Mouse (Mus musculus) midbrain, embryonic 12.5 days (tissue): ENCODE measurements around the gene Il1r2. TPM values are rescaled to one million over a fixed set of nuclear protein-coding genes. Genes with fewer than 3 reads are reported as not detected.

ENCODE experiments used
- ATAC-seq: fragments of 200-750 bp; cut with Nextera tagmentation; 2 replicates; pipeline ENCODE4 v1.8.0; 2017; ENCODE audit warnings: low read depth, moderate TSS enrichment, moderate library complexity; ENCODE audit not compliant: low FRiP score
- H3K27ac ChIP-seq: fragments of 300-500 bp; sonication (generic); replicated peaks from 2 replicates; pipeline ENCODE4 v1.5.1; 2016; ENCODE audit warnings: mild to moderate bottlenecking
- H3K27me3 ChIP-seq: fragments of 300-500 bp; sonication (generic); 2 replicates; pipeline ENCODE4 v1.6.1; 2016; ENCODE audit warnings: mild to moderate bottlenecking
- H3K36me3 ChIP-seq: fragments of 300-500 bp; sonication (generic); 2 replicates; pipeline ENCODE4 v1.6.1; 2016
- H3K4me1 ChIP-seq: fragments of 300-500 bp; sonication (generic); 2 replicates; pipeline ENCODE4 v1.6.1; 2016
- H3K4me2 ChIP-seq: fragments of 300-500 bp; sonication (generic); replicated peaks from 2 replicates; pipeline ENCODE4 v1.6.1; 2016; ENCODE audit warnings: mild to moderate bottlenecking, moderate library complexity
- H3K4me3 ChIP-seq: fragments of 300-500 bp; sonication (generic); 2 replicates; pipeline ENCODE4 v1.5.1; 2016; ENCODE audit warnings: mild to moderate bottlenecking
- H3K9ac ChIP-seq: fragments of 300-500 bp; sonication (generic); replicated peaks from 2 replicates; pipeline ENCODE4 v1.6.1; 2016; ENCODE audit warnings: mild to moderate bottlenecking, moderate library complexity
- H3K9me3 ChIP-seq: fragments of 300-500 bp; sonication (generic); 2 replicates; pipeline ENCODE4 v1.6.1; 2016; ENCODE audit warnings: mild to moderate bottlenecking
- WGBS: fragments of 180-500 bp; shearing (Covaris S2); methylation state at CpG from one replicate; pipeline ENCODE4 v1.1.7; 2016; 5-methylcytosine and 5-hydroxymethylcytosine counted together
- polyA plus RNA-seq: library from polyadenylated mRNA; unstranded; fragments of >200 nt; fragmentation: Nextera tagmentation; extraction: Ambion mirVana; gene quantifications from 2 replicates; pipeline ENCODE4 v1.2.1, GENCODE M21; 2016

Il1r2 gene
- polyA plus RNA-seq, 1 experiment from 2014 or later: not detected

- Histone ChIP-seq H3K27ac (no peak overlapping the region), H3K9ac (no peak overlapping the region), H3K4me3 (no peak overlapping the region), H3K27me3 (no peaks in the 10 kb centered on the region), H3K9me3 (no peaks in the 10 kb centered on the region), H3K36me3 (no peaks in the 10 kb centered on the region), H3K4me1 (no peaks in the 10 kb centered on the region), H3K4me2 (no peak overlapping the region)
- 80% methylated on average over 5 of the region's 5 CpGs for WGBS
- no peak for ATAC-seq
Measured at GRCm38 (mm10) chr1:40107971-40108749, 34.3 kb downstream of the Il1r2 start.

DNA sequence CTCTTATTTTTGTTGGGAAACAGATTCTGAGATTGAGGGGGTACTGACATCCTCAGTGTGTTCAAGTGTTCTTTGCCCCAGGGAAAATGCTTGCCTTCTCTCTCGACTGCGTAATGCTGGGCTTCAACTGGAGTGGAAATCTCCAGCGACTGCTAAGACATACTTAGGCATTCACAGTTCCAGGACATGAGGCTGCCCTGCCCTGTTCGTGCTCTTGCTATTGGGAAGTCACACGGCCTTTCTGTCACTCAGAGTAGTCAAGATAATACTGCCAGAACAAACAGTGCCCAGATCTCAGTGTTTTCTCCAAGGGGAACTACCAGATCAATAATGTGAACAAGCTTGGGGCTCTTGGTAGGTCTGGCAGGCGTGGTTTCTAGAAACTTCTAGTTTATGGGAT lies 35.9 kb downstream of the Il1r2 start:
- ATAC-seq: no peak
- no peak overlapping the region for H3K4me2 ChIP-seq
- no peak overlapping the region for H3K9ac ChIP-seq
- 74% methylated on average over 6 of the region's 6 CpGs for WGBS
- H3K27ac ChIP-seq: no peak overlapping the region
- no peaks in the 10 kb centered on the region for H3K36me3 ChIP-seq
- H3K4me3 ChIP-seq: no peak overlapping the region
- no peaks in the 10 kb centered on the region for H3K9me3 ChIP-seq
- no peaks in the 10 kb centered on the region for H3K4me1 ChIP-seq
- H3K27me3 ChIP-seq: no peaks in the 10 kb centered on the region

GRCm38 (mm10) chr1:40115271-40115670 lies 41.4 kb downstream of the Il1r2 start:
- Histone ChIP-seq H3K4me2 (no peak overlapping the region), H3K27me3 (no peaks in the 10 kb centered on the region), H3K36me3 (no peaks in the 10 kb centered on the region), H3K9me3 (no peaks in the 10 kb centered on the region), H3K9ac (no peak overlapping the region), H3K4me1 (no peaks in the 10 kb centered on the region), H3K4me3 (no peak overlapping the region), H3K27ac (no peak overlapping the region)
- WGBS: 51% methylated on average over 8 of the region's 8 CpGs
- no peak for ATAC-seq

GRCm38 (mm10) chr1:40116422-40116821 lies 42.5 kb downstream of the Il1r2 start:
- no peak overlapping the region for H3K27ac ChIP-seq
- no peaks in the 10 kb centered on the region for H3K9me3 ChIP-seq
- no peak overlapping the region for H3K4me3 ChIP-seq
- H3K4me2 ChIP-seq: no peak overlapping the region
- H3K27me3 ChIP-seq: no peaks in the 10 kb centered on the region
- no peaks in the 10 kb centered on the region for H3K4me1 ChIP-seq
- H3K36me3 ChIP-seq: no peaks in the 10 kb centered on the region
- no peak overlapping the region for H3K9ac ChIP-seq
- peak; percentile 38; the same call in 1 of the 2 replicates for ATAC-seq
- WGBS: 4% methylated on average over 7 of the region's 8 CpGs

DNA sequence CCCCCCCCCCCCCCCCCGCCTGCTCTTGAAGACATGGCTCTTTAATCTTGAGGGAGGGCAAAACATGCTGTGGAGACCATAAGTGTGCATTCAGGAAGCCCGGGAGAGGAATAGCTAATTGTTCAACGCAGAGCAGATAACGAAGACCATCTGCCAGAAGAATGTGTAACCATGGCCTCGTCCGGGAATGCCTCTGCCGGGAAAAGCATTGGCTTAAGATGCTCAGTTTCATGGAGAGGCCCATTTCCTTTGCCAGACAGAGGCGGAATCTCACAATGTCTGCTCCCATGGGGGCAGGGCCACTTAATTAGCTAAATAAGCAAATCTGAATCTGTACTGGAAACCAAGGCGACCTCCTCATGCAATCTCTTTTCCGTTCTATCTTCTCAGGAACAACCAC lies 43.7 kb downstream of the Il1r2 start:
- 47% methylated on average over 9 of the region's 10 CpGs for WGBS
- Histone ChIP-seq H3K4me3 (no peak overlapping the region), H3K36me3 (no peaks in the 10 kb centered on the region), H3K27me3 (no peaks in the 10 kb centered on the region), H3K9me3 (no peaks in the 10 kb centered on the region), H3K4me1 (no peaks in the 10 kb centered on the region), H3K9ac (no peak overlapping the region), H3K27ac (no peak overlapping the region), H3K4me2 (no peak overlapping the region)
- no peak; the same call in 1 of the 2 replicates for ATAC-seq

DNA sequence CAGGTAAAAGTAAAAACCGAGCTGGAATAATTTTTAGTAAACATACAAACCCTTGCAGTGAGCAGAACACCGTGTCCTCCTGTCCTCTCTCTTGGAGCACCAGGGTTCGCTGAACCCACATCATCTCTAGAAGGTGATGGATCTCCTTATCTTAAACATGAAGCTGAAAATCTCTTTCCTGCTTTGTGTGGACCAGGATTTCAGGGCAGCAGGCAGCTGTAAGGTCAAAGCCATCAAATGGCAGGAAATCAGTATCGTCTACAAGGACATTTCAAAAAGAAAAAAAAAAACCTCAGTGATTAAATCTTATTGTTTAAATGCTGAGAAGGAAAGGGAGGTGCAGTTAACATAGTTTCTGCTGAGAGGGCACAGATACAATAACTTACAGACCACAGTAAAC lies 50.4 kb downstream of the Il1r2 start:
- Histone ChIP-seq H3K27ac (no peak overlapping the region), H3K9me3 (no peaks in the 10 kb centered on the region), H3K36me3 (no peaks in the 10 kb centered on the region), H3K4me3 (no peak overlapping the region), H3K4me2 (no peak overlapping the region), H3K9ac (no peak overlapping the region), H3K27me3 (no peaks in the 10 kb centered on the region), H3K4me1 (no peaks in the 10 kb centered on the region)
- WGBS: 82% methylated on average over 4 of the region's 4 CpGs
- no peak for ATAC-seq

DNA sequence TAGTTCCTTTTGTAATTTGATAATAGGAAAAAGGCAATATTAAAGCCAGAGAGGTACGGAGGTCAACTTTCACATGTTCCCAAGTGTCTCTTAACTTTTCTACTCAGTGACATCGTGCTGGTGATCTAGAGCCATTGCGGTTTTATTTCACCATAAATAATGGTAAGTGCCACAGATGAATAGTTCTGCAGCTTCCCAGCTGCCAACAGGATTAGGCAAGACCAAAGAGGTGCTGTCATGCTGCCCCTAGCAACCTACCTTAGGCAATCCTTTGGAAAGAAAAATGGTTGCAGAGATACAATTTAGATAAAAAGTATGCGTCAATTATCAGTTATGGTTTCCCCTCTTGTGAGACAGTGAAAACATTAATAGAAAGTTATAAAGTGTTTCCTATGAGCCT lies 54.6 kb downstream of the Il1r2 start:
- WGBS: 82% methylated on average over 4 of the region's 4 CpGs
- H3K27me3 ChIP-seq: no peaks in the 10 kb centered on the region
- H3K9ac ChIP-seq: no peak overlapping the region
- no peaks in the 10 kb centered on the region for H3K4me1 ChIP-seq
- H3K9me3 ChIP-seq: no peaks in the 10 kb centered on the region
- no peak overlapping the region for H3K4me2 ChIP-seq
- no peaks in the 10 kb centered on the region for H3K36me3 ChIP-seq
- H3K4me3 ChIP-seq: no peak overlapping the region
- no peak for ATAC-seq
- H3K27ac ChIP-seq: no peak overlapping the region

- 49% methylated on average over 2 of the region's 2 CpGs for WGBS
- ATAC-seq: no peak
Measured at GRCm38 (mm10) chr1:40129321-40129720, 55.4 kb downstream of the Il1r2 start.

DNA sequence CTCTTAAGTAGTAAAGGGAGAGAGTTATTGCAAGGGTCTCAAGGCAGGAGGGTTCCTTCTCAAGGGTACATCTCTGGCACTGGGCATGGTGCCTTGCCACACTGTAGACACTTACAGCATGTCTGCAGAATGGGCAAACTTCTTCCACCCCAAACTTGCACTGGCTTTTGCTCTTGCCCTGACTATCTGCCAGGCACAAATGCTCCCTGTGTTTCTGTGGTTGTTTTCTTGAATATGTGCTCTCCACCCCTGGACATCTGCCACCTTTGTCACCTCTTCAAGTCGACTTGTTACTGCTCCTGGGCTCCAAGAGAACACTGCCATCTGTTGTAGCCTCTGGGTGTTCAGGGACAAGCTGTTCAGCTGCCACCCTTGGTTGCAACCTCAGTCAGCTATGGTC lies 57.8 kb downstream of the Il1r2 start:
- Histone ChIP-seq H3K27ac (no peak overlapping the region), H3K4me1 (no peaks in the 10 kb centered on the region), H3K4me2 (no peak overlapping the region), H3K36me3 (no peaks in the 10 kb centered on the region), H3K27me3 (no peaks in the 10 kb centered on the region), H3K9me3 (no peaks in the 10 kb centered on the region), H3K9ac (no peak overlapping the region), H3K4me3 (no peak overlapping the region)
- 65% methylated on average over 1 of the region's 1 CpGs for WGBS
- ATAC-seq: no peak

More at GRCm38 (mm10) chr1:40129321-40129720, 55.4 kb downstream of the Il1r2 start:
- Histone ChIP-seq H3K4me2 (no peak overlapping the region), H3K4me1 (no peaks in the 10 kb centered on the region), H3K9ac (no peak overlapping the region), H3K4me3 (no peak overlapping the region), H3K27ac (no peak overlapping the region), H3K36me3 (no peaks in the 10 kb centered on the region), H3K27me3 (no peaks in the 10 kb centered on the region), H3K9me3 (no peaks in the 10 kb centered on the region)

GRCm38 (mm10) chr1:40132721-40133120 lies 58.8 kb downstream of the Il1r2 start:
- ATAC-seq: no peak
- 81% methylated on average over 4 of the region's 4 CpGs for WGBS
- no peak overlapping the region for H3K4me3 ChIP-seq
- no peak overlapping the region for H3K4me2 ChIP-seq
- no peak overlapping the region for H3K9ac ChIP-seq
- H3K36me3 ChIP-seq: no peaks in the 10 kb centered on the region
- H3K27me3 ChIP-seq: no peaks in the 10 kb centered on the region
- no peaks in the 10 kb centered on the region for H3K4me1 ChIP-seq
- H3K27ac ChIP-seq: no peak overlapping the region
- H3K9me3 ChIP-seq: no peaks in the 10 kb centered on the region

- ATAC-seq: no peak
- Histone ChIP-seq H3K4me2 (no peak overlapping the region), H3K4me1 (no peaks in the 10 kb centered on the region), H3K9ac (no peak overlapping the region), H3K27me3 (no peaks in the 10 kb centered on the region), H3K36me3 (no peaks in the 10 kb centered on the region), H3K9me3 (no peaks in the 10 kb centered on the region), H3K27ac (no peak overlapping the region), H3K4me3 (no peak overlapping the region)
- 54% methylated on average over 3 of the region's 3 CpGs for WGBS
Measured at GRCm38 (mm10) chr1:40133567-40133966, 59.7 kb downstream of the Il1r2 start.

- ATAC-seq: no peak
- Histone ChIP-seq H3K27ac (no peak overlapping the region), H3K4me3 (no peak overlapping the region), H3K9me3 (no peaks in the 10 kb centered on the region), H3K27me3 (no peaks in the 10 kb centered on the region), H3K9ac (no peak overlapping the region), H3K4me2 (no peak overlapping the region), H3K36me3 (no peaks in the 10 kb centered on the region), H3K4me1 (no peaks in the 10 kb centered on the region)
- WGBS: 79% methylated on average over 14 of the region's 14 CpGs
Measured at GRCm38 (mm10) chr1:40139798-40140532, 66.1 kb downstream of the Il1r2 start.
